Mouse (Mus musculus): Measurements from ENCODE around the gene Pitpnm2.

The Pitpnm2 gene

GRCm38 (mm10) chr5:124093852-124094604, 155.5 kb downstream of the Pitpnm2 start:
- peak; percentile 20 for DNase-seq (ENCODE audit: low read depth)

- no peak for DNase-seq (ENCODE audit: low read depth)
Observed at GRCm38 (mm10) chr5:124093120-124093794, 156.3 kb downstream of the Pitpnm2 start.

- no peak for DNase-seq (ENCODE audit: low read depth)
Observed at GRCm38 (mm10) chr5:124091951-124092406, 157.6 kb downstream of the Pitpnm2 start.

- no peak for DNase-seq (ENCODE audit: low read depth)
Observed at GRCm38 (mm10) chr5:124089868-124090267, 159.7 kb downstream of the Pitpnm2 start.

- DNase-seq (ENCODE audit: low read depth), result no peak
Observed at GRCm38 (mm10) chr5:124086876-124087275, 162.7 kb downstream of the Pitpnm2 start.

GRCm38 (mm10) chr5:124085513-124085912, 164.0 kb downstream of the Pitpnm2 start:
- DNase-seq (ENCODE audit: low read depth), result no peak

GRCm38 (mm10) chr5:124084588-124085173, 164.9 kb downstream of the Pitpnm2 start:
- DNase-seq (ENCODE audit: low read depth), result peak; percentile 95

- peak; percentile 90 for DNase-seq (ENCODE audit: low read depth)
Observed at GRCm38 (mm10) chr5:124083850-124084587, 165.5 kb downstream of the Pitpnm2 start.

- DNase-seq (ENCODE audit: low read depth), result peak; percentile 73
Observed at GRCm38 (mm10) chr5:124082941-124083688, 166.4 kb downstream of the Pitpnm2 start.

GRCm38 (mm10) chr5:124082447-124082846, 167.1 kb downstream of the Pitpnm2 start:
- no peak for DNase-seq (ENCODE audit: low read depth)

GRCm38 (mm10) chr5:124079880-124080279, 169.7 kb downstream of the Pitpnm2 start:
- DNase-seq (ENCODE audit: low read depth), result peak; percentile 79

- peak; percentile 76 for DNase-seq (ENCODE audit: low read depth)
Observed at GRCm38 (mm10) chr5:124078794-124079416, 170.7 kb downstream of the Pitpnm2 start.

GRCm38 (mm10) chr5:124077856-124078460, 171.6 kb downstream of the Pitpnm2 start:
- DNase-seq (ENCODE audit: low read depth), result peak; percentile 69

- peak; percentile 42 for DNase-seq (ENCODE audit: low read depth)
Observed at GRCm38 (mm10) chr5:124077241-124077640, 172.3 kb downstream of the Pitpnm2 start.

- DNase-seq (ENCODE audit: low read depth), result peak; percentile 55
Observed at GRCm38 (mm10) chr5:124076559-124076958, 173.0 kb downstream of the Pitpnm2 start.

GRCm38 (mm10) chr5:124075716-124076115, 173.8 kb downstream of the Pitpnm2 start:
- DNase-seq (ENCODE audit: low read depth), result peak; percentile 86

- peak; percentile 94 for DNase-seq (ENCODE audit: low read depth)
Observed at GRCm38 (mm10) chr5:124074845-124075307, 174.7 kb downstream of the Pitpnm2 start.

- no peak for DNase-seq (ENCODE audit: low read depth)
Observed at GRCm38 (mm10) chr5:124073682-124074081, 175.9 kb downstream of the Pitpnm2 start.

- DNase-seq (ENCODE audit: low read depth), result no peak
Observed at GRCm38 (mm10) chr5:124069657-124070056, 179.9 kb downstream of the Pitpnm2 start.

All from induced T-regulatory cell, adult 2 months (primary cell).